Mouse (Mus musculus) testis, postnatal 14 days (tissue): ENCODE measurements around the gene Ormdl3.
A peak's percentile ranks its signal among the peaks of the same experiment; 100 is the strongest.

Experiments
- DNase-seq: peaks from one replicate; pipeline ENCODE4 v3.0.0; 2021; ENCODE audit warnings: low spot score

Gene Ormdl3

GRCm38 (mm10) chr11:98588833-98589281 lies 1.7 kb upstream of the Ormdl3 start:
- no peak for DNase-seq

GRCm38 (mm10) chr11:98587684-98588546 lies 747 bp upstream of the Ormdl3 start:
- DNase-seq = peak; percentile 80

GRCm38 (mm10) chr11:98586087-98586891 lies 879 bp downstream of the Ormdl3 start:
- DNase-seq = no peak

GRCm38 (mm10) chr11:98584629-98585177 lies 2.5 kb downstream of the Ormdl3 start:
- no peak for DNase-seq

- no peak for DNase-seq
Measured at GRCm38 (mm10) chr11:98584146-98584545, 3.0 kb downstream of the Ormdl3 start.

- no peak for DNase-seq
Measured at GRCm38 (mm10) chr11:98583571-98583970, 3.6 kb downstream of the Ormdl3 start.

- DNase-seq = no peak
Measured at GRCm38 (mm10) chr11:98583265-98583552, 4.0 kb downstream of the Ormdl3 start.

GRCm38 (mm10) chr11:98582551-98583264 lies 4.5 kb downstream of the Ormdl3 start:
- DNase-seq = no peak

- no peak for DNase-seq
Measured at GRCm38 (mm10) chr11:98582030-98582388, 5.2 kb downstream of the Ormdl3 start.

GRCm38 (mm10) chr11:98581286-98582029 lies 5.7 kb downstream of the Ormdl3 start:
- DNase-seq = no peak

- peak; percentile 71 for DNase-seq
Measured at GRCm38 (mm10) chr11:98580301-98581121, 6.7 kb downstream of the Ormdl3 start.

- no peak for DNase-seq
Measured at GRCm38 (mm10) chr11:98577776-98578175, 9.4 kb downstream of the Ormdl3 start.

- DNase-seq = no peak
Measured at GRCm38 (mm10) chr11:98569461-98569860, 17.7 kb downstream of the Ormdl3 start.

GRCm38 (mm10) chr11:98568326-98568725 lies 18.8 kb downstream of the Ormdl3 start:
- no peak for DNase-seq

- no peak for DNase-seq
Measured at GRCm38 (mm10) chr11:98563921-98564414, 23.2 kb downstream of the Ormdl3 start.

GRCm38 (mm10) chr11:98563025-98563424 lies 24.1 kb downstream of the Ormdl3 start:
- DNase-seq = no peak

GRCm38 (mm10) chr11:98560942-98561341 lies 26.2 kb downstream of the Ormdl3 start:
- no peak for DNase-seq

GRCm38 (mm10) chr11:98555124-98555700 lies 32.0 kb downstream of the Ormdl3 start:
- DNase-seq = no peak

- DNase-seq = no peak
Measured at GRCm38 (mm10) chr11:98553966-98554365, 33.2 kb downstream of the Ormdl3 start.
